Mouse (Mus musculus) small intestine, adult 2 months (tissue): ENCODE measurements around the gene Gm20920. TPM values are rescaled to one million over a fixed set of nuclear protein-coding genes. Genes with fewer than 3 reads are reported as not detected.
"Not testable (repeated sequence)": the region's sequence is repeated elsewhere in the genome, so short reads cannot be mapped to it uniquely, and the experiment has no call there.

Experiments
- H3K27ac ChIP-seq: fragments of 200-500 bp; 2 replicates; pipeline ENCODE4 v1.5.1; 2012; ENCODE audit warnings: low read depth, low read length, control low read depth, inconsistent platforms; ENCODE audit not compliant: insufficient read depth
- H3K27me3 ChIP-seq: fragments of 200-500 bp; 2 replicates; pipeline ENCODE4 v1.6.1; 2012; ENCODE audit warnings: mild to moderate bottlenecking, moderate library complexity, low read length, inconsistent platforms; ENCODE audit not compliant: control insufficient read depth, insufficient read depth
- H3K36me3 ChIP-seq: fragments of 200-500 bp; 2 replicates; pipeline ENCODE4 v1.6.1; 2012; ENCODE audit warnings: mild to moderate bottlenecking, low read length, control low read depth, inconsistent platforms; ENCODE audit not compliant: control insufficient read depth, insufficient read depth
- H3K4me1 ChIP-seq: fragments of 200-500 bp; 2 replicates; pipeline ENCODE4 v1.6.1; 2012; ENCODE audit warnings: low read length, inconsistent platforms, mixed read lengths; ENCODE audit not compliant: control insufficient read depth, insufficient read depth, insufficient read length
- H3K4me3 ChIP-seq: fragments of 200-500 bp; 2 replicates; pipeline ENCODE4 v1.5.1; 2012; ENCODE audit warnings: low read depth, mild to moderate bottlenecking, control low read depth, inconsistent platforms, low read length, moderate library complexity
- WGBS: fragments of 180-500 bp; shearing (Covaris S2); methylation state at CpG from one replicate; pipeline ENCODE4 v1.1.7; 2018; 5-methylcytosine and 5-hydroxymethylcytosine counted together
- polyA plus RNA-seq: library from polyadenylated mRNA; depleted of rRNA; stranded (reverse); fragments of >200 nt; gene quantifications from 2 replicates; pipeline ENCODE4 v1.2.3, GENCODE M21; 2012; rRNA removed

The Gm20920 gene
- not detected in 2 replicates for polyA plus RNA-seq

- not testable (repeated sequence) for H3K27ac ChIP-seq, H3K4me1 ChIP-seq, H3K36me3 ChIP-seq, H3K4me3 ChIP-seq, H3K27me3 ChIP-seq
- no CpG with 5 or more reads among the region's 6 CpGs for WGBS
Observed at GRCm38 (mm10) chrY:51851820-51852219, at the start of gene Gm20920. Gene Gm20920 (plus strand): TSS chrY:51852120.
